Mouse (Mus musculus): ENCODE measurements around the gene Neurod1.

The Neurod1 gene

DNA sequence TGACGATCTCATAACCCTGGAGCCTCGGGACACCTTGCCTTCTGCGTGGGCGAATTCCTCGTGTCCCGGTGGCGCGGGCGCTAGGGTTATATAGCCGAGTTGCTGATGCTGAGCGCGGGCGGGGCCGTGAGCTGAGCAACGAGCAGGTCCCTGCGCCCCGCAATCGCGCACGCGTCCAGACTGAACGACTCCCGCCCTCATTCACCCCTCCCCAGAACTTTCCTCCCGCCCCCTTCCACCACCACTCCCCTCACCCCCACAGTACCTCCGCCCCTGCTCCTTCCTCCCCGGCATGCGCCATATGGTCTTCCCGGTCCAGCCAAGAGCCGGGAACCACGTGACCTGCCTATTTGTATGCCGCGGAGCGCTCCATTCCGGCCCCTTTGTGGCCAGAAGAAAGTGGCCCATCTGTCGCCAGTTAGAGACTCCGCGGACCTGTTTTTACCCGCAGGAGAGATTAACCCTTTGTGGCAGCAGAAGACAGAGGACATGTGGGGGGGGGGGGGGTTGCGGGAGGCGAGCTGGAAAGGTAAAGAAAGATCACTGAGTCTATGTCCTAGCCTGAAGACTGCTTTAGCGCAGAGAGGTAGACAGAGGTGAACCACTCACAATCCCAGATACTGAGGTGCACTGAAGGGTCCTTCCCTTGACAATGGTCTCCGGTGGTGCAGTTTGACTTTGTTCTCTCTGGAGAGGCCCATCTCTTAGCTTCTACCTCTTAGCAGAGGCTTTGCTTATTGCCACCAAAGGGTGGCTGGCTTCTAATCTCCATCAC, at the start of gene Neurod1, which contains the start of gene Cerkl:
Neurod1 (minus strand) TSS at position 177 of the 775 bp plus-strand sequence.
Cerkl (minus strand) TSS at position 211 of the 775 bp plus-strand sequence.
- DNase-seq = peak; percentile 70

DNA sequence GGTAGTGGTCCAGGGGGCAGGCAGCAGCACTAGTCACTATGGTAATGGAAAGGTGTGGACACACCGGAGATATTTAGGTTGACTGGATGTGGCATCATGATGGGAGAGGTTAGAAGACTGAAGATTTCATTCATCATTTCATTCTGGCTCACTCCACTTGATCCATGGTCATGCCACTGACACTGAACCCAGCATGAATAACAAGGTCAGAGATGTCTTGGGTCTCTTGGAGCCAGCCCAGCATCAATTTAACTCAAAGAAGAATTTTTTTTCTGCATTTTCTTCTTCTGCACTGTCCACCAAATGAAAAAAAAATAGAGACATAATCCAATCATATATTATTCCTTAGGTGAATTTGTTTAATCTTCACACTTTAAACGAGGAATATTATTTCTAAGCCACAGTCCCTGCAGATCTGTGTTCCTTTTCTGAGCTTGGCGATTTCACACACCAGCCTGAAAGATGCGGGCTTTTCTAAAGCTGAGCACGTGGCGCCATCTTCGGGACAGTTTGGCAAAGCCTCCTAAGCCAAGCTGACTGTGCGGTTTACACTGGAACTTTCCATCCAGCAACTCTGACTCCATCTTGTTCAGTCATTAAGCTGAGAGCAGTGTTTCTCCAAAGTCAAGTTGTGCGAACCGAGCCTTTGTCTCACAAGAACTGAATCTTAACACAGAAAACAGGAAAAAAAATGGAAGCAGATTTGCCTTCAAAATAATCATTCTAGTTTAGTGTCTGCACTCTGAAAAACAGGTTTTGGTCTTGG, 42.6 kb upstream of the Neurod1 start:
- peak; percentile 84 for DNase-seq

DNA sequence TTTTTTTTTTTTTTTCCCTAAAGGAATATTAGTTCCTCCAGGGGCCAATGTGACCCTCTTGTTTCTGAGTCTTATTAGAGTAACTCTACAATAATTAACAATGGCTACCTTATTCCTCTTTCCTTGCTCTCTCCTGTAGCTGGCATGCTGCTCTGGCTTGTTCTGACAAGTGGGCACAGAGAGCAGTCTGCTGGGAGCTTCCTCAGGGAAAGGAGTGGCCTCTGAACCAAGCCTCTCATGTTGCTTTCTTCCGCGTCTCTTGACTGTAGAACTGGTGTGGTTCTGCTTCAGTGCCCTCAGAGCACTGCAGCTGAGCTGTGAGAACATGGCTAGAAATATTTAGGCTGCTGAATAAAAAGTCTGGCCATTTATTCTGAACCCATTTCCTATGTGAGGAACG, 28.6 kb upstream of the Neurod1 start:
- DNase-seq = no peak

- DNase-seq = no peak
Observed at GRCm38 (mm10) chr2:79482511-79482910, 26.0 kb upstream of the Neurod1 start.

GRCm38 (mm10) chr2:79462411-79462810, 5.9 kb upstream of the Neurod1 start:
- DNase-seq = no peak

DNA sequence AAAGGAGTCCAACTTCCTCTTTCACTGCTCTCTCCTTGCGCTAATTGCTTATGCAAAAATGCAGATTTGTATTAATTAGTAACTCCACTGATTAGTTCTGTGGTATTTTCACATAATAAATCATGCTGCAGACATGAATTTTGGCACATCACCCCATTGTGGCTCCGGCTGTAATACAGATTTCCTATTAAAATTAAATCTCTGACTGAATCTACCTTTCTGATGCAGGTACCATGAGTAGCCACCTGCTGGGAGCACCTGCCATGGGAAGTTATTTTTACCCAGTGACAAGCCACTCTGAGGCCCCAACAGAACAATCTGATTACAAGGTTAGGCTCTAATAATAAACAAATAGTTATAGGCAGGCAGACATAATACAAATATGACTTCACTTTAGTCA, 5.3 kb upstream of the Neurod1 start:
- no peak for DNase-seq

DNA sequence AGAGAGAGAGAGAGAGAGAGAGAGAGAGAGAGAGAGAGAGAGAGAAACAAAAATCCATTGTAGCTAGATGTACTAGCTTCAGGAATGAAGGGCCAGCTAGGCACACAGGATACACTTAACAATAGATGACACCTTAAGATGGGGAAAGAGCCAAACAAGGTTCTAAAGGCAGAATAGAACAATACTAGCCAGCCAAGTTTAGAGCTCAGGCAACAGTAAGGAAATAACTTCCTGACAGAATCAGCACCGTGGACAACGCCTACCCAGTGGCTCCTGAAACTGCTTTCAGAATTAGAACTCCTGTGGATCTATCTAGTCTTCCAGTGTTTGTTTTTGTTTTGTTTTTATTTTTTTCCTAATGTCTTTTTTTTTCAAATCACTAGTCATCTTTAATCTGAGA, 4.0 kb upstream of the Neurod1 start:
- no peak for DNase-seq

GRCm38 (mm10) chr2:79460107-79460506, 3.6 kb upstream of the Neurod1 start:
- no peak for DNase-seq

DNA sequence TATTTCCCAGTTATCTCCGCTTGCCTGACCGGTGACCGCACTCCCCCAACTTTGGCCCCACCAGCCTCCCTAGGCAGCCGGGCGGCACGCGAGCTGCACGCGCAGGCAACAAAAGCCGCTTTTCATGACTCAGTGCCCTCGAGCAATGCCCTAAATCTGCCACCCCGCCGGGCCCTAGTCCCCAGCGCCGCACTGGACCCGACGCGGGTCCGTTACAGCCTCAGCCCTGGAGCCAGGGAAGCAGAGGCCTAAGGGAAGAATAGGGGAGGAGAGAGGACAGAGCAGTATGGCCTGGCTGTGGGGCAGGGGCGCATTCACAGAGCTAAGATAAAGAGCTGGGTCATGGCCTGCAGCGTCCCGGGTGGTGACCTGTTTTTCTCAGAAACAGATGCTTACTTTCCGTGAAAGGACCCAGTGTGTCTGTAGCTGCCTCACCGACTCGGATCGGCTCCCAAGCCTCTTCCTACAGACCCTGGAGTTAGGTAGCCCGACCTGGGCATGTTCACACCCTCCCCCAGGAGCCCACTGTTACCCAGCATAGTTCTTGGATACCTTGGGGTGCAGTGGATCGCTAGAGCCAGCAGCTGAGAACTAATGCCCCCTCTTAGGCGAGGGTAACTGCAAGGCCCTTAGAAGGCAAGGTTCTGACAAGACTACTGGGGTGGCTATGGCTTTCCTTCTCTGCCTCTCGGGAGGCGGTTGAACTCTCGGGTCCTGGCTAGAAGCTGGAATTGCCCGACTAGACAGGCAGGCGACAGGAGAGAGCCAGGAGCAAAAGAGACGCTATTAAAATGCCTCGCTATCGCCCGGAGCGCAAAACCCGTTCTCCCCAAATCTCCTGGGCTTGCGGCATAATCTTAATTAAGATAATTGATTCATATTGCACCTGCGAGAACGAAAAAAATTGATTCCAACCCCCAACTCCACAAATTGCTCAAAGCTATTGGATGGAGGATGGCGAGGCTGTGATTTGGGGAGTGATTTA, 2.8 kb upstream of the Neurod1 start:
- DNase-seq = no peak

GRCm38 (mm10) chr2:79457932-79458331, 1.4 kb upstream of the Neurod1 start:
- no peak for DNase-seq

DNA sequence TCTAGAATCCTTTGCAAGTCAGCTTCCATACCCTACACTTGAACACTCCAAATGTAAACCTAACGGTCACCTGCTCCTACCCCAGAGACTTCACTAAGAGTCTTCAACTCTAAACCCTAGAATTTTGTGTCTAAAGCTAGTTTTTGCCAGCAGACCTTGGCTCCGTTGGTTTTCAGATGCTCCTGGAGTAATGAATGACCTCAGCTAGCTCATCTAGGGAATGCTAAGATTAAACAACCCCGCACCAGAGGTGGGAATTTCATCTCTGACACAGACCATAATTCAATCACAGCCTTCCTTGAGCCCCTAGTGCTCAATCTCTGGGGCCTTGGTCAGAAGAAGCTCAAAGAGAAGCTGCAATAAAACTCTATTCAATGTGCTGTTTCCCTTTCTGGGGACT, 883 bp upstream of the Neurod1 start:
- no peak for DNase-seq

GRCm38 (mm10) chr2:79455646-79456045, 905 bp downstream of the Neurod1 start:
- DNase-seq = no peak

DNA sequence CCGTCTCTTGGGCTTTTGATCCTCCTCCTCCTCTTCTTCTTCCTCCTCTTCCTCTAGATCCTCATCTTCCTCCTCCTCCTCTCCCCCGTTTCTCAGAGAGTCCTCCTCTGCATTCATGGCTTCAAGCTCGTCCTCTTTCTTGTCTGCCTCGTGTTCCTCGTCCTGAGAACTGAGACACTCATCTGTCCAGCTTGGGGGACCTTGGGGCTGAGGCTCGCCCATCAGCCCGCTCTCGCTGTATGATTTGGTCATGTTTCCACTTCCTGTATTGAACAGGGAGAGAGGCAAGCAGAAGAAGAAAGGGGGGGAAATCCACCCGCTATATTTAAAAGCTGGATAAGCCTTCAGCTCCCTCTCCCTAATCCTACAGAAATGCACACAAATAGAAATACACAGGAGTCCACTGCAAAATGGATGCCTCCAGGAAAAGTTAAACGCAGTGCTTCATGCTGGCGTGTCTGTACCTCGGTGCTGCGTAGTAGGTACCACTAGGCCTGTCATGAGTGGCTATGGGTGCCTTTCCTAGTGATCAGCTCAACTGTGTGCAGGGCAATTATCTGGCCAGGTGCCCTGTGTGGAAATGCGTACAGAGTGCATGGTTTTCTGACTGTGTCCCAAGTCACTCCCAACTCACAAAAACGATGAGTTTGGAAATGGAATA, 1.6 kb downstream of the Neurod1 start:
- no peak for DNase-seq

- peak; percentile 68 for DNase-seq
Observed at GRCm38 (mm10) chr2:79453901-79454781, 2.4 kb downstream of the Neurod1 start.

DNA sequence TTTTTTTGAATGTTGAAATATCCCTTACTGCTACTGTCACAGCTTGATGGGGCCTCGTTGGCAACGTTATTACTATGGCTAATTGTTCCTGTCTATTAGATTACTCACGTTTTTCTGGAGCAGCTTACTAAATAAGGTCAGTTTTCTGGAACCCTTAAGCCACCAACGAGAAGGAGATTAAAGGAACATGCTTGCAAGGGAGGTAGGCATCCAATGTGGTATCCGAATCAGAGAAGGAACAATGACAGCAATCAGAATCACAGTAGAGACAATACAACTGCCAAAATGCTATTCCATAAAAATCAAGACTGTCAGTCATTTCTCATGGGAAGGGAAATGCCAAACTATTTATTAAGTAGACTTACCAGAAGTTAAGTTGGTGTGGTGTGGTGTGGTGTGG, 5.1 kb downstream of the Neurod1 start:
- DNase-seq = no peak

DNA sequence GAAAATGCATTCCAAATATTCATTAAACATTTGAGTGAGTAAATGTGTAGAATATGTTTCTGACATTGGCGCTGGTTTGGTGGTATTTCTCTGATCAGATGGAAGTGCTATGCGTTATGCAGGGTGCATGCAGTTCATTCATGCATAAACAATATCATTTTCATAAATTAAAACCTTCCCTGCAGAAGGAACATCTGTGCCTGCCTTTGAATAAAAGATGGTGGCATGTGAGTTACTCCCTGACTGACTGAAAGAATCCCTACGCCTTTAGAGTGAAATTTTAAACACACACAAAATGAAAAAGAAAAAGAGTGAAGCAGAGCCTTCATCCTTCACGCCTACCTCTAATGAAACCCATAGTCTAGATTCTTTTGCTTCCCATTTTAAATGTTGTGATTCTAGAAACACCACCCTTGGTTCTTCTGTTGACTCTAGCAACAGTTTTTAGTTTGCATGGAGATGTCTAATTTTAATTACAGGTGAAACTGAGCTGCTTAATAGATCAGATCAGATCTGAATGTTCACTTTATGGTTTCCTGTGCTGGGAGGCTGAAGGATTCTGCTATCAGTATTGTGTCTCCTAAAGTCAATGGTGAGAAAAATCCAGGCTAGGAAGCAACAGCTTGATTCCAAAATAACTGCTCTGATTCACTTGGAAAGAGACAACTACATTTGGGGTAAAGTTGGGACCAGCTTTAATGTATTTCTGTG, 5.7 kb downstream of the Neurod1 start:
- DNase-seq = no peak

DNA sequence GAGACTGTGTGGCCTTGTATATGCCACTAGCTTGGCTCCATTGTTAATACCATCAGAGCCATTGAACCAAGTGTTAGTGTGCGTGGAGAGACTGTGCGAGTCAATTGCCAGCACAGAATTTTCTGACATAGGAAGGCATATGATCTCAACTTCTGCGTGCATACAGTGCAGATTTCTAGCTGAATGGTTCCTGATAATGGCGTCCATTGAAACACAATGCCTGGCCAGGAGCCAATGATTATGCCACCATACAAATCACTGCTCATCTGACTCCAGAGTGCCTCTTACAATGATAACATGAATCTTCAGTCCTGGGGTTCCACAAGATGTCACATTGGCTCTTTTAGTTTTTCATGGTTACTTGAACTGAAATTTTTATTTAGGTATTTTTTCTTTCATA, 7.2 kb downstream of the Neurod1 start:
- DNase-seq = no peak

DNA sequence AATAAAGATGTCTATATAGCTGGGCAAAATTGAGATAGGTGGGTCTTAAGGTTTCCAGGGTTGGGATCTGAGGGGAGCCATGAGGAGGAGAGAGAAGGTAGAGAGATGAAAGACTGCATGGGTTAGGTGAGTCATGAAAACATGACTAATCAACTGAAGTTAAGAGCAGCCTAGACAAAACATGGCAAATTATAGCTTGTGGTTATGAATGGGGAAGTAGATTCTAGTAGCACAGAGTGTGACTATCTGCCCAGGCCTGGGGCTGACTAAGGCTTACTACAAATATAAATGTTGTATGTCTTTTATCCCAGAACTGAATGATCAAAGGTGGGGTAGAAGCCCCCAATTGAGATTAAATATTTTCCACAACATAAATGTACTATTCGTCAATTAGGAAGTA, 9.4 kb downstream of the Neurod1 start:
- no peak for DNase-seq

- no peak for DNase-seq
Observed at GRCm38 (mm10) chr2:79443861-79444620, 12.5 kb downstream of the Neurod1 start.

- DNase-seq = no peak
Observed at GRCm38 (mm10) chr2:79443401-79443800, 13.2 kb downstream of the Neurod1 start.

Measured in right cerebral cortex, postnatal 14 days (tissue).